Mouse (Mus musculus): Measurements from ENCODE around the gene Oxsr1. TPM values are rescaled to one million over a fixed set of nuclear protein-coding genes. Genes with fewer than 3 reads are reported as not detected.
A peak's percentile ranks its signal among the peaks of the same experiment; 100 is the strongest.
"Not testable (repeated sequence)": the region's sequence is repeated elsewhere in the genome, so short reads cannot be mapped to it uniquely, and the experiment has no call there.

Oxsr1 gene
- 14.2 and 15.6 TPM in 2 replicates for total RNA-seq (2014; rRNA removed)
- 7.6 and 8.6 TPM in 2 replicates for polyA plus RNA-seq (2012; rRNA removed)

GRCm38 (mm10) chr9:119322289-119323259, at the start of gene Oxsr1:
Gene Oxsr1 (minus strand): TSS chr9:119322427.
- H3K4me1 ChIP-seq (ENCODE audit: control insufficient read depth, insufficient read depth, low read length): peaks cover 9% of the 10 kb centered on the region
- peak; percentile 99 for DNase-seq (ENCODE audit: extremely low read depth, low read depth, low spot score)
- TF ChIP-seq CTCF (IDR thresholded peaks at IDR 0.05; ENCODE audit: low read depth, low read length) (peak; percentile 51), POLR2A (IDR thresholded peaks at IDR 0.05; ENCODE audit: extremely low read depth, insufficient read depth, low read length) (peak; percentile 74)
- peak within 1 kb of the TSS; percentile 81 for H3K9ac ChIP-seq (ENCODE audit: low read depth, low read length)
- H3K36me3 ChIP-seq (ENCODE audit: control insufficient read depth, insufficient read depth, low read length): no peaks in the 10 kb centered on the region
- WGBS: under 1% methylated on average over 76 of the region's 76 CpGs
- peaks cover 14% of the 10 kb centered on the region; the same call in 1 of the 2 replicates for H3K79me2 ChIP-seq (ENCODE audit: control insufficient read depth, insufficient read depth, low read length)
- H3K27me3 ChIP-seq (ENCODE audit: control insufficient read depth, insufficient read depth, low read length): no peaks in the 10 kb centered on the region
- H3K27ac ChIP-seq (replicated peaks; ENCODE audit: insufficient read depth, low read depth, low read length): peak within 1 kb of the TSS; percentile 94
- peak within 1 kb of the TSS; percentile 79 for H3K4me3 ChIP-seq (ENCODE audit: insufficient read depth, low read depth, low read length)

DNA sequence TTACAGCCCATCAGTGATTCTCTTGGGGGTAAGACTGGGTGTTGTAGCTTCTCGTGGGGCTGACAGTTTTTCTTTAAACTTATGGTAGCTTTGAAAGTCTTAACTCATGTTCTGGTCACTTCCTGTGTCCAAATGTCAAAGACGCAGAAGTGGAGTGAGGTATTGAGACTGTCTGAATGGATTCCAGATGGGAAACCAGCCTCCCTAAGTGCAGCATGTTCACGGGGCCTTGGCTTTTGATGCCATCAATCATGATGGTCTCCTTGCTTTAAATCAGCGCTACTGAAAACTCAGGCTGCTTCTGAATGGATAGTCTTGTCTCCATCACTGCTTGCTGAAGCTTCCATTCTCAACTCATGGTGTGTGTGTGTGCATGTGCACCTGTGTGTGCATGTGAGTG, 49.0 kb upstream of the Oxsr1 start:
- no peak overlapping the region for H3K4me3 ChIP-seq (ENCODE audit: insufficient read depth, low read depth, low read length)
- H3K27me3 ChIP-seq (ENCODE audit: control insufficient read depth, insufficient read depth, low read length): no peaks in the 10 kb centered on the region
- H3K79me2 ChIP-seq (ENCODE audit: control insufficient read depth, insufficient read depth, low read length): 0 out of 2 replicates have a peak, but pooled peaks cover 2% of the 10 kb centered on the region
- DNase-seq (ENCODE audit: extremely low read depth, low read depth, low spot score): no peak
- H3K36me3 ChIP-seq (ENCODE audit: control insufficient read depth, insufficient read depth, low read length): peaks cover 59% of the 10 kb centered on the region
- H3K9ac ChIP-seq (ENCODE audit: low read depth, low read length): no peak overlapping the region
- no peaks in the 10 kb centered on the region for H3K4me1 ChIP-seq (ENCODE audit: control insufficient read depth, insufficient read depth, low read length)
- 92% methylated on average over 4 of the region's 4 CpGs for WGBS
- no peak overlapping the region for H3K27ac ChIP-seq (replicated peaks; ENCODE audit: insufficient read depth, low read depth, low read length)
- TF ChIP-seq CTCF (IDR thresholded peaks at IDR 0.05; ENCODE audit: low read depth, low read length) (no peak), POLR2A (IDR thresholded peaks at IDR 0.05; ENCODE audit: extremely low read depth, insufficient read depth, low read length) (no peak)

GRCm38 (mm10) chr9:119370770-119371169, 48.5 kb upstream of the Oxsr1 start:
- 93% methylated on average over 4 of the region's 4 CpGs for WGBS
- not testable (repeated sequence) for H3K27ac ChIP-seq (replicated peaks; ENCODE audit: insufficient read depth, low read depth, low read length); H3K9ac ChIP-seq (ENCODE audit: low read depth, low read length); H3K4me3 ChIP-seq (ENCODE audit: insufficient read depth, low read depth, low read length); H3K79me2 ChIP-seq (ENCODE audit: control insufficient read depth, insufficient read depth, low read length); H3K4me1 ChIP-seq (ENCODE audit: control insufficient read depth, insufficient read depth, low read length); DNase-seq (ENCODE audit: extremely low read depth, low read depth, low spot score); H3K27me3 ChIP-seq (ENCODE audit: control insufficient read depth, insufficient read depth, low read length)
- peaks cover 57% of the 10 kb centered on the region for H3K36me3 ChIP-seq (ENCODE audit: control insufficient read depth, insufficient read depth, low read length)

DNA sequence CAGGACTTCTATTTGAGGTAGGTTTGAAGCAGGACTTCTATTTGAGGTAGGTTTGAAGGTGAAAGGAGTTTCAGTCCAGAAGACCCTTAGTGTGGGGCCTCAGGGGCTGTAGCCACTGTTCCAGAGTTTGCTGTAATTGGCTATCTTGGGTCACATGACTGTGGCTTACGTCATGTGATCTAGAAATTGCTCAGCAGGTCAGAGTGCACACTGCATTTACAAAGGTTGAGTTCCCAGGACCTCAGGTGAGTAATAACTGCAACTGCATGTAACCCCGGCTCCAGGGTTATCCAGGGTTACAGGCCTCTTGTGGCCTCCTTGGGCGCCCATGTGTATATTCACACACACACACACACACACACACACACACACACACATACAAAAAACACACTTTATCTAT, 46.1 kb upstream of the Oxsr1 start:
- DNase-seq (ENCODE audit: extremely low read depth, low read depth, low spot score): peak; percentile 88
- H3K4me1 ChIP-seq (ENCODE audit: control insufficient read depth, insufficient read depth, low read length): no peaks in the 10 kb centered on the region
- no peak overlapping the region for H3K4me3 ChIP-seq (ENCODE audit: insufficient read depth, low read depth, low read length)
- TF ChIP-seq POLR2A (IDR thresholded peaks at IDR 0.05; ENCODE audit: extremely low read depth, insufficient read depth, low read length) (no peak), CTCF (IDR thresholded peaks at IDR 0.05; ENCODE audit: low read depth, low read length) (no peak)
- H3K36me3 ChIP-seq (ENCODE audit: control insufficient read depth, insufficient read depth, low read length): peaks cover 54% of the 10 kb centered on the region
- no peaks in the 10 kb centered on the region for H3K27me3 ChIP-seq (ENCODE audit: control insufficient read depth, insufficient read depth, low read length)
- H3K27ac ChIP-seq (replicated peaks; ENCODE audit: insufficient read depth, low read depth, low read length): 0 out of 2 replicates have a peak overlapping the region, but pooled peaks have one; percentile 4
- no peaks in the 10 kb centered on the region for H3K79me2 ChIP-seq (ENCODE audit: control insufficient read depth, insufficient read depth, low read length)
- no peak overlapping the region for H3K9ac ChIP-seq (ENCODE audit: low read depth, low read length)
- WGBS: 29% methylated on average over 3 of the region's 3 CpGs

DNA sequence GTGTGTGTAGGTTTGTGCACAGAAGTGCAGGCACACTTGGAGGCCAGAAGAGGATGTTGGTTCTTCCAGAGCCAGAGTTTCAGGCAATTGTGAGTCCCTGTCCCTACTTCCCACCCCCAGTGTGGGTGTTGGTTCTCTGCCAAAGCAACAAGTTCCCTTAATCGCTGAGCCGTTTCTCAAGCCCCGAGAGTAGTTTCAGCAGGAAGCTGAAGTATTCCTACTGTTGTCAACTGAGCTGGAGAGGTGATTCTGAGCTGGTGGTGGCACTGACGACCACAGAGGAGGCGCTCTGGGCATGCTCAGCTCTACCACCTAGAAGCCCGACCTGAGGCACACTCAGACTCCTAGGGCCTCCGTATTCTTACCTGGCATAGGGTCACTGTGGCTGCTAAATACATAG, 43.1 kb upstream of the Oxsr1 start, which contains the start of gene Slc22a14:
Gene Slc22a14 (minus strand): TSS at position 270 of the 400 bp plus-strand sequence.
- H3K4me3 ChIP-seq (ENCODE audit: insufficient read depth, low read depth, low read length): no peak within 1 kb of the TSS
- TF ChIP-seq CTCF (IDR thresholded peaks at IDR 0.05; ENCODE audit: low read depth, low read length) (no peak), POLR2A (IDR thresholded peaks at IDR 0.05; ENCODE audit: extremely low read depth, insufficient read depth, low read length) (no peak)
- peaks cover 8% of the 10 kb centered on the region; the same call in 1 of the 2 replicates for H3K79me2 ChIP-seq (ENCODE audit: control insufficient read depth, insufficient read depth, low read length)
- H3K9ac ChIP-seq (ENCODE audit: low read depth, low read length): no peak within 1 kb of the TSS
- H3K36me3 ChIP-seq (ENCODE audit: control insufficient read depth, insufficient read depth, low read length): peaks cover 61% of the 10 kb centered on the region
- H3K27ac ChIP-seq (replicated peaks; ENCODE audit: insufficient read depth, low read depth, low read length): no peak within 1 kb of the TSS
- no peaks in the 10 kb centered on the region for H3K27me3 ChIP-seq (ENCODE audit: control insufficient read depth, insufficient read depth, low read length)
- no peak for DNase-seq (ENCODE audit: extremely low read depth, low read depth, low spot score)
- H3K4me1 ChIP-seq (ENCODE audit: control insufficient read depth, insufficient read depth, low read length): no peaks in the 10 kb centered on the region
- 66% methylated on average over 7 of the region's 7 CpGs for whole genome bisulfite sequencing

GRCm38 (mm10) chr9:119363229-119363628, 41.0 kb upstream of the Oxsr1 start:
- Histone ChIP-seq H3K36me3 (ENCODE audit: control insufficient read depth, insufficient read depth, low read length) (peaks cover 59% of the 10 kb centered on the region), H3K9ac (ENCODE audit: low read depth, low read length) (no peak overlapping the region), H3K4me1 (ENCODE audit: control insufficient read depth, insufficient read depth, low read length) (no peaks in the 10 kb centered on the region), H3K79me2 (ENCODE audit: control insufficient read depth, insufficient read depth, low read length) (peaks cover 15% of the 10 kb centered on the region; the same call in 1 of the 2 replicates), H3K4me3 (ENCODE audit: insufficient read depth, low read depth, low read length) (no peak overlapping the region), H3K27ac (replicated peaks; ENCODE audit: insufficient read depth, low read depth, low read length) (no peak overlapping the region), H3K27me3 (ENCODE audit: control insufficient read depth, insufficient read depth, low read length) (no peaks in the 10 kb centered on the region)
- 83% methylated on average over 12 of the region's 12 CpGs for WGBS
- DNase-seq (ENCODE audit: extremely low read depth, low read depth, low spot score): no peak
- no peak for TF ChIP-seq POLR2A (IDR thresholded peaks at IDR 0.05; ENCODE audit: extremely low read depth, insufficient read depth, low read length)
- no peak for TF ChIP-seq CTCF (IDR thresholded peaks at IDR 0.05; ENCODE audit: low read depth, low read length)
